Mouse (Mus musculus) mouse trophoblast stem cell (cell line): ENCODE measurements at regions not wholly inside any gene's neighbourhood (a gene's known extent, or its start where the extent isn't known, plus 50 kb on each side); places are given as distances from the start of the nearest gene placed in this dataset.

ENCODE experiments used
- in situ Hi-C, 2 experiments: fragments of 300-500 bp; cut with MseI, MboI; formaldehyde crosslinking; loops; 2 replicates in 1 of 2; 3 replicates in 1 of 2; pipeline ENCODE4 v1.15.1; 2025

GRCm38 (mm10) chr10:21446641-21447040, 69.5 kb downstream of the Aldh8a1 start:
- in situ Hi-C loops = no loop called here

DNA sequence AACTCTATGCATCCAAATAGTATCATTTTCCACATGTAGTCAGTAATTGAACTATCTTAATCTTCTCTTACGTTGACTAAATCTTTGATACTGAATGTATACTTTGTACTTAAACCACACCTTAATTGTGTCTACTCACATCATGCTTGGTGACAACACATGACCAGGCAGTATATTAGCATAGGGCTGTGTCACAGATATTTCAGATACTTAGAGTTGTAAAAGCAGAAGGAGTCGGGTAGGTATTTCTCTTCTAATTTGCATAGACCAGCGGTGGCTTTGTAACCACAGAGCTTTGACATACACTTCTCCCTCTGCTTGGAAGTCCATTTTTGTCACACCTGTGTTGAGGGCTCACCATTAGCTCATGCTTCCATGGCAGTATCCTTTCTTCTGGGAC, 71.0 kb downstream of the Aldh8a1 start:
- in situ Hi-C loops = no loop called here

DNA sequence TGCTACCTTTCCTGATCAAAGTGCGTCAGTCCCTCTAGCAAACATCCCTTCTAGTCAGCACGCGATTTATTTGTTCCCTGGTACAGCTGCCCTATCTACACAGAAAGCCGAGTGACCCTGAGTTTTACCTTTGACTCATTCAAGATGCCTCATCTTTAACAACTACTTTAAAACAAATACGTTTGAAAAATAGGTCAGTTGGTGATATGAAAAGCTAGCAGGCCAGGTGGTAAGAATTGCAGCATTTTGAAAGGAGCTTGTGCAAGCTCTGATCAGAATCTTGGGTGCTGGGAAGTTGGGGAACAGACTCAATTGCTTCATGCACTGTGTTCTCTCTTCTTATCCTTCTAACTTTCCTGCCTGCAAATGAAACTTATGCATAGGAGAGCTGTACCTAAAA, 71.9 kb downstream of the Aldh8a1 start:
- in situ Hi-C loops = no loop called here

- in situ Hi-C loops = no loop called here
Observed at GRCm38 (mm10) chr10:21452611-21453010, 75.5 kb downstream of the Aldh8a1 start.

- in situ Hi-C loops = no loop called here
Observed at GRCm38 (mm10) chr10:21453527-21453926, 76.4 kb downstream of the Aldh8a1 start.

GRCm38 (mm10) chr10:21454153-21454552, 77.1 kb downstream of the Aldh8a1 start:
- in situ Hi-C loops = no loop called here

- in situ Hi-C loops = no loop called here
Observed at GRCm38 (mm10) chr10:21454757-21455156, 77.7 kb downstream of the Aldh8a1 start.

GRCm38 (mm10) chr10:21455863-21456262, 78.8 kb downstream of the Aldh8a1 start:
- in situ Hi-C loops = no loop called here

DNA sequence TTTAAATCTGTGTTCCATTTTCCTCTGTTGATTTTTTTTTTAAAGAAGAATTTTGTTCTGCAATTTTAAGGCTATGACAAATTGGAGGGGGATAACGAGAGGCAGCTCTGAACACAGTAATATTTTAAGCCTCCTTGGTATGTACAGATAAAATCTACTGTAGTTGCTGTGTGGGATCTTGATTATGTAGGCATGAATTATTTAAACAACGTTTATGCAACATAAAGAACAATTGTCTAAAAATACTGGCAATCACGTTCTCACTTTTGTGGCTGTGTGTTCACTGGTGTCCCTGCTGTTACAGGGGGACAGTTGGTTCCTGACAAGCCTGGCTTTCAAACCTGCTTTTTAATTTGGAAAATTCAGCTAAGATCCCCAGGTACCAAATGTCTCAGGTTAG, 79.3 kb downstream of the Aldh8a1 start:
- in situ Hi-C loops = no loop called here

GRCm38 (mm10) chr10:21456991-21457390, 79.9 kb downstream of the Aldh8a1 start:
- in situ Hi-C loops = no loop called here

- in situ Hi-C loops = no loop called here
Observed at GRCm38 (mm10) chr10:21458608-21459007, 81.5 kb downstream of the Aldh8a1 start.

GRCm38 (mm10) chr10:21460062-21460461, 83.0 kb downstream of the Aldh8a1 start:
- in situ Hi-C loops = no loop called here

- in situ Hi-C loops = no loop called here
Observed at GRCm38 (mm10) chr10:21462915-21463314, 85.8 kb downstream of the Aldh8a1 start.

- in situ Hi-C loops = loop anchor here (5.0 kb wide), 2 partner anchors 532 to 537 kb away; no protein-coding TSS in a partner anchor
Observed at GRCm38 (mm10) chr10:21465362-21465761, 88.3 kb downstream of the Aldh8a1 start.

GRCm38 (mm10) chr10:21465806-21466377, 88.8 kb downstream of the Aldh8a1 start:
- in situ Hi-C loops = loop anchor here (5.0 kb wide), 2 partner anchors 531 to 536 kb away; no protein-coding TSS in a partner anchor

- in situ Hi-C loops = loop anchor here (5.0 kb wide), 2 partner anchors 530 to 535 kb away; no protein-coding TSS in a partner anchor
Observed at GRCm38 (mm10) chr10:21467425-21468085, 90.5 kb downstream of the Aldh8a1 start.

GRCm38 (mm10) chr10:21468421-21468820, 91.3 kb downstream of the Aldh8a1 start:
- in situ Hi-C loops = loop anchor here (5.0 kb wide), 2 partner anchors 529 to 534 kb away; no protein-coding TSS in a partner anchor

DNA sequence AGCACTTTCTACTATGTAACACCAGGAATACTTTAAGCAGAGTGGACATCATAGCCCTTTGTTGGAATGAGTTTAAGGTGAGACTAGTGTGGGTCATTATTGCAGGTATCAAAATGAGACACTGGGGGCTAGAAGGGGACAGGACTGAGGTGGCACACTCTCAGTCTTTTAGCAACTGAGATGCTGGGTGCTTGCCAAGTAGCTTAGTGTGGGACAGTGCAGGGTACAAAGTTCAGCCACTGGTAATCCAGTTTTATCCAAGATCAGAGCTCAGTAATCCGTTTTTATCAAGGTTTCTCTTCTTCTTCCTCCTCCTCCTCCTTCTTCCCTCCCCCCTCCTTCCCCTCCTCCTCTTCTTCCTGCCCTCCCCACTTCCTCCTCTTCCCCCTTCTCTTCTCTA, 92.9 kb downstream of the Aldh8a1 start:
- in situ Hi-C loops = loop anchor here (5.0 kb wide), 2 partner anchors 527 to 532 kb away; no protein-coding TSS in a partner anchor

- in situ Hi-C loops = no loop called here
Observed at GRCm38 (mm10) chr10:21470589-21470988, 93.5 kb downstream of the Aldh8a1 start.

DNA sequence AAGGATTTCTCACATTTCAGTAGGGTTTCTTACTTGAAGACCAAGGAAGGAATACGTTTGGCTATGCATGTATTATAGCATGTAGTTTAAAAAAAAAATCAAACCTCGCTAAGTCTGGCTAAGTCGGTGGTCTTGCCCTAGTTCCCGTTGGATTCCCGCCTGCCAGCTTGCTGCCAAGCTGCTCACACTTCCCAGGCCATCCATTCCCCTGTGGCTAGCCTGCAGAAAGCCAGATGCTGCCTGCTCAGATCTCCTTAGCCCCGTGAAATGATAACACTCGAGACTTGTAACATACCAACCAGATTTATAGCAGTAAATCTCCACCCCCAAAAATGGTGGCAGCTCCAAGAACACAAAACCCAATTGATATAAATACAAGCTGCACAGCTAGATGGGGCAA, 97.2 kb downstream of the Aldh8a1 start:
- in situ Hi-C loops = no loop called here

DNA sequence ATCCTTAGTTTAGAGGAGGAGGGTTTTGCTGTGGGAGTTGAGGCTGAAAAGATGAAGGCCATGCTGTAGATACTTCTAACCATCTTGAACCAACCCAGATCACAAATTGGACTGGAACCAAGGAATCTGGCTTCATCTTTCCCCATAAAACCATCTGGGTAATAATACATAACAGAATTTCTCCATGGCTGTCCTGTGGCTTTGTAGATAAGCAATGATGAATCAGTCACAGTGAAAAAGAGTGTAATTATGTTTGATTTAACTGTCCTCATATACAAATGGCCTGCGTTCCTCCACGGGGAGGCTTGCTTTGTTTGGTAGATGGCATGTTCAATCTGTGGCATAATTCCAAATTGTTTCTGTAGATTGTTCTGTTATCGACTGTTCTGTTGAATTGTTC, 100.9 kb downstream of the Aldh8a1 start:
- in situ Hi-C loops = no loop called here

- in situ Hi-C loops = no loop called here
Observed at GRCm38 (mm10) chr10:21479403-21479802, 102.3 kb downstream of the Aldh8a1 start.

DNA sequence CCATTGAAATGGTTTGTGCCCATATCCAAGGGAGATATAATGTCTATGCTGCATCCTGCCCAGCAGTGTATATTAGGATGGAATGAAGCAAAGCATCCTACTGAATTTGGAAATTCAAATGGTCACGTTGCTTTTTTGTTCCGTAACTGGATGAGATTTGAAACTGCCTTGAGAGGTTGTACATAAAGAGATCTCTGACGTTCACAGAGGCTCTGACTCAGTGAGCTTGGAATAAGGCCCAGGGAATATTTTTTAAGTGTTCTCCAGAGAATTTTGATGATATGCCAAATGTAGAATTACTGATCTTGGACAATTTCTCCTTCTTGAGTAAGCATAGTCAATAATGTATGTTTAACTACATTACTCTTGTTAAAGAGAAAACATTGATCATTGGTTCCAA, 104.2 kb downstream of the Aldh8a1 start:
- in situ Hi-C loops = no loop called here
